Mouse (Mus musculus) liver, postnatal 0 days (tissue): ENCODE measurements around the gene Lias.

Experiments
- CTCF ChIP-seq: sonication (generic); IDR thresholded peaks from 2 replicates; pipeline ENCODE4 v1.5.1; 2016; ENCODE audit warnings: antibody characterized with exemption, low read depth
- EP300 ChIP-seq: IDR thresholded peaks from 2 replicates; pipeline ENCODE4 v1.6.1; 2016; ENCODE audit warnings: antibody characterized with exemption, low read depth, mild to moderate bottlenecking

DNA sequence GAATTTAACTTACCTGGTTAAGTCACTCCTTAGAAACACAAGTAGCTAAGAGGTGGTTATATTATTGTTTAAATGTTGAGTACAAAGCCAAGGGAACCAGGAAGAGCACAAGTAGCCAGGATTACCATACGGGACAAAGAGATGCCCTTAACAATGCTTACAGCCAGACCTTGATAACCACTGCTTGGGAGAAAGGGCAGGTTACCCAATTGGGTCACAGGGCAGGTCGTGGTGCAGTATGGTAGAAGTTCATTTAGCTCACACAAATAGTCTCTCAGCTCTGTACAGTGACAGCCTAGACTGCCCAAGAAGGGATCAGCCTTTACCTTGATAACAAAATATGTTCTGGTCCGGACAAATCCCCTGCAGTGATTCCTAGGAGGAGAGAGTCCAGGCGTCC is 57.6 kb downstream of the Lias start:
- TF ChIP-seq CTCF (no peak), EP300 (no peak)
